Mouse (Mus musculus): ENCODE results near the gene Ambra1. TPM values are rescaled to one million over a fixed set of nuclear protein-coding genes. Genes with fewer than 3 reads are reported as not detected.

Gene Ambra1
- total RNA-seq, 2 experiments from 2014 or later, result 21.9 to 22.7 TPM

DNA sequence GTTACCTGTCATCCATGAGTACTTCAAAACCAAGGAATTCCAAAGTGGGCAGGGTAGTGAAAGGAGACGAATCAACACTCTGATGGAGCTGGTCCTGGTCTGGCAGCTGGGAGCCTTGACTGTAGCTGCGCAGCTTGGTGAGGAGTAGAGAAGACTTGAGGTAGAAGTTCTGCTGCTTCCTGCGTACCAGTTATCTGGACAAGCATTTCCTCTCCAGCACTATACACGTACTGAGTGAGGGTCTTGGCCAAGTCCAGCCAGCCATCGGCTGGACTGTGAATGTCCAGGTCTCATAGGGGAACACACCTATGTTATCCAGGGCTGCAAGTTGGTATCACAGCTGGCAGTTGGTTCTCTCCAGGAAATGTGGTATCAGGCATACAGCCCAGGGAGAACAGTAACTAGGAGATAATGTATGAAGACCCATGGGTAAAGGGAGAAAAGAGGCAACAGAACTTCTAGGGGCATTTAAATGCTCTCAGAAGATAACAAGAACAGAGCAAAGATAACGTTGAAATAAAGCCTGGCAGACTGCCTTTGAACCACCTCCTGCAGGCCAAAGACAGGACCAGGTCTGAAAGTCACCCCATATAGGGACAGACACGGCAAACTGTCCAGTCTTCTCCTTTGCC lies 186.5 kb downstream of the Ambra1 start:
- intact Hi-C loops (cut with DNase I), result no loop called here

DNA sequence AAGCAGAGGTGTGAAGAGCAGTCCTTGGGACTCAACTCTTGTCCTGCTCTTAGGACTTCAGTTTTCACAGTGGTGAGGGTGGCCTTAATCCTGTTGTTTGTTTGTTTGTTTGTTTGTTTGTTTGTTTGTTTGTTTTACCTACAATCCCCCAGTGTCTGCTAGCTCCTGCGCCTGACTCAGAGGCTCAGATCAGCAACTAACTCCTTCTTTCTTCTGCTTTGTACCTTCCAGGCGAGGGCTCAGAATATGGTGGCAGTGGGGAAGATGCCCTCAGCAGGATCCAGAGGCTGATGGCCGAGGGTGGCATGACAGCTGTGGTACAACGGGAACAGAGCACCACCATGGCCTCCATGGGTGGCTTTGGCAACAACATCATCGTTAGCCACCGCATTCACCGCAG lies 187.2 kb downstream of the Ambra1 start:
- intact Hi-C loops (cut with DNase I), result no loop called here
- no peak for DNase-seq

More for the DNA sequence above, 186.5 kb downstream of the Ambra1 start:
- DNase-seq, result no peak

DNA sequence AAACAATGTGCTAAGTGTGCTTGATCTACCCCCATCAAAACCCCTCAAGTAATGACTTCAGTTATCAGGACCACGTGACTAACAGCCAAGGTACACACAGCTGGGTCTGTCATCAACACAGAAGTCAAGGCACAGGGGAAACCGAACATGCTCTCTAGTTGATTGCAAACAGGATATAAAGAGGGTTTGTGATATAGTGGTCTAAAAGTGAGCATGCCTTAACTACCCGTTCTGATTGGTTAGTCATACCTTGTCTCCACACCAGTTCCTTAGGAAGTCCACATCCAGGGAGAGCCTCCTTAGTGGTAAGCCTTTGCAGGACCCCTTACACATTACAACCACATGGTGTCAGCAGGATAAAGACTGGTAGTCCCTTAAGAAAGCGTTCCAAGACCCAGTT lies 190.2 kb downstream of the Ambra1 start:
- no peak for DNase-seq
- intact Hi-C loops (cut with DNase I), result no loop called here

DNA sequence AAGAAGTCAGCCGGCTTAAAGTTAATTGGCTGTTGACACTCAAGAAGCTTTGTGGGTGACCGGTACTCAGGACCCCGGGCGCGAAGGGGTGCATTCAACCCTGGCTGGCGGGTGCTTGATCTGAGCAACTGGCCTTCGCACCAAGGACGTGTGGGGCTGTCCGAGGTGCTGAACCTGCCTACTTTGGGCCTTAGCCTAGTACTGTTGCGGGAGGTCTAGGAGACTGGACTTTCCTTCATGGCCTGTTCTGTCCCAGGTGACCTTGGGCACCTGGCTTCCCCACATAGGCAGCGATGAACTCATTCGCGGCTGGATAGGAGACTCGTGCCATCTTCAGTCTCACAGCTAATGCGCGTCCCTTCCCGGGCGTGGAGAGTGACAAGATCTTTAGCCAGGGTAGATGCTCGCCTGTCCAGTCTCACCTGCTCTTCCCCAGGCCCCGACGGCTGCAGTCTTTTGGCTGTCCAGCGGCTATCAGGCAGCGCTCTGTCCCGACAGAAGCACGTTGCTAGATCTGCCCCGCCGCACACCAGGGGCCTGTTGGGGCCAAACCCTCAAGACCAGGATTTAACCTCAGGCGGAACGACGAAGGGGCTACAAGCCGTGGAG lies 191.4 kb downstream of the Ambra1 start:
- DNase-seq, result peak; percentile 87 to 90
- intact Hi-C loops (cut with DNase I), result no loop called here

DNA sequence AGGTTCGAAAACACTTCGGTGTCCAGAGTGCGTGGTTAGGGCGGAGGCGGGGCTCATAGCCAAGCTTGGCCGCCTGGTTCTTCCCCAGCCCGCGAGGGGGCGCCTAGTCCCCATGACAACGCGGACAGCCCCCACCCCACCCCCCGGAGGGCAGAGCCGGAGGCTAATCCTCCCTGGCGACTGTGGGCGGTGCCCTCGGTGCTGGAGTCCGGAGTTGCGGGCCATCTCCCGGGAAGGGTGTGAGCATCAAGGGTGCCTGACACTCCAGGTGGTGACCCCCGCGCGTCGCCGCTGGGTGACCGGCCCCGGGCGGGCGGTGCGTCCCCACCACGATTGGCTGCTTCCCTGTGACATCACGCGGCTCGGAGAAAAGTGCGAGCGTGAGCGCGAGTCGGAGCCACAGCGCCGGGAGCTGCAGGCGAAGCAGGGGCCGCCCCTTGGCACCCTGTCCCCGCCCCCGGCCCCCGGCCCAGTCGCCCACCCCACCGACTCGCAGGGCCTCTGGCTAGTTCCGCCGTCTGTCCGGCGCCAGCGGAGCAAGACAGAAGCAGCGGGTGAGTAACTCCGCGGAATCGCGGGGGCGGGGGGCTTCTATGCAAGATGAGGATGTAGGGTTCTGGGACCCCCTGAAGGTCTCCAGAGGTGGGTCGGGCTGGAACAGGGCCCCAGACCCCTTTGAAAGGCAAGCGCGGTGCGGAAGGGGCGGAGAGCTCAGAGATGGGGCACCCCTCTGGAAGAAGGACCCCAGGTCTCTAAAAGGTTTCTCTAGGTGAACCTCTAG lies 192.0 kb downstream of the Ambra1 start:
- intact Hi-C loops (cut with DNase I), result no loop called here

DNA sequence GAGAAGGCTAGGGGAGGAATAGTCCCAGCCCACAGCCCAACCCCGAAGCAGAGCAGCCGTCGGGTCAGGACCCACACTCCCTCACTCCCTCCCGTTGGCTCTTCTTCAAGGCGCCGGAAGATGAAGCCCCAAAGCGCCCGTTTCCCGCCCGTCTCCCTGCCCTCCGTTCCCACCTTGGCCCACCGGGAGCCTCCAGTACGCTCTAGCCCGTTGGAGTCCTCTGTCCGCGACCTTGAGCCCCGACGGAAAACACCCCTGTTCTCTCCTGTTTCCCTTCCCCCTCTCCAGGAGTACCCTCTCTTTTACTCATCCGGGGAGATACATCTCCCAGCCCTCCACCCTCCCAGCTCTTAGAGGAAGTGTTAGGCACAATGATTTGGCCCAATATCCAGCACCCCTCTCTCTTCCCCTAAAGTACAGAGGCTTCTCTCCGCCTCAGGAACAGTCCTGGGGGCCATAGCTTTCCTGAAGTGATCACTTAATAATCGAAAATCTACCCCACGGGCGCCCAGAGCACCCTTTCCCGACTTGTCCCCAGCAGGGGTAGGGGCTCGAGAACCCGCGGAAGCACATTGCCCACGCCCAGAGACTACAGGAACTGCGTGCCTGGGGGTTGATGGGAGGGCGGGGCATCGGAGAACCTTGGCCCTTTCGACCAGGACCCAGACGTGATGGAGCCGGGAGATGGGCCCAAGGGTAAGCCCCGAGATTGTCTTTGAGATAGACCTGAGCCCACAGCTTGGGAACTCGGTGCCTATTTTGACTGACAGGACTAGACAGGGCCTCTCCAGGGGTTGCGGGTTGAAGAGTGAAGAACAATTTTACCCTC lies 192.9 kb downstream of the Ambra1 start:
- intact Hi-C loops (cut with DNase I), result no loop called here
- no peak for DNase-seq

More for the DNA sequence above, 192.0 kb downstream of the Ambra1 start:
- peak; percentile 49 to 65 for DNase-seq

DNA sequence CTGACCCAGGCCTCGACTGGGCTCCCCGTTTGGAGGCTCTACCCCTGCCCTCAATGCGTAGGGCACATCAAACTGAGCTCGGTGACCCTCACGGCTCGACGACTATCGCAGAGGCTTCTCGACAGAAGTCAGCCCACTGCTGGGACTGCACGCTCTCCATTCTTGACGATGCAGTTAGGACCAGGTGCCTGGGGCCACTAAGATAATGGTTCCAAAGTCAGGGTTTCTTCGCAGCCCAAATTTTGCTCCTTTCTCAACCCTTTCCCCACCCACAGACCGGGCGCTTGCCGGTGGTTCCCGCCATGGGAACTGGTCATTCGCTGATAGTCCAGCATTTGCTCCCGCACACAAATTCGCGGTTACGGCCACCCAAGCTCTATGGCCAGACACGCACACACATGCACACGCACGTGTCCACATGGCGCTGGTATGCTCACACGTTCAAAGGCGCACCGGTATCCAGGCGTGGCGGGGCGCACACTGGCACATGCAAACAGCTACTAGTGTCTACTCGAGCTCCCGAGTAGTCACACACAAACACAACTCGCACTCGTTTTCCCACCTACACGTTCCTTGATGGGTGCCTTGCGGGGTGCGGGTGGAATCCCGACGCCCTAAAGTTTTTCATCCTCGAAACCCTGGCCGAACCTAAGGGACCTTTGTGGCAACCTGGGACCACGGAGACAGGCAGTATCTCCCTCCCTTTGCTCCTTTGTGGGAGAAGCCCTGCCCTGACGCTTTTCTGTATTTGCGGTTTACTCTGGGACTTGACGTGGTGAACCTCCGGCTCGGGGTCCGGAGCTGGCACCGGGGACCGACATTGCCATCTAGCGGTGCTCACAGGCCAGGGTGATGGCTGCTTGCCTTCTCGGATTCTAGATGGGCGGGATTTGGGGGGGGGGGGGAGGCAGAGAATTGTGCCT lies 193.7 kb downstream of the Ambra1 start:
- intact Hi-C loops (cut with DNase I), result loop anchor here (1.0 kb wide), 1 partner anchor 144 kb away; no protein-coding TSS in a partner anchor
- peak; percentile 71 to 79 for DNase-seq

DNA sequence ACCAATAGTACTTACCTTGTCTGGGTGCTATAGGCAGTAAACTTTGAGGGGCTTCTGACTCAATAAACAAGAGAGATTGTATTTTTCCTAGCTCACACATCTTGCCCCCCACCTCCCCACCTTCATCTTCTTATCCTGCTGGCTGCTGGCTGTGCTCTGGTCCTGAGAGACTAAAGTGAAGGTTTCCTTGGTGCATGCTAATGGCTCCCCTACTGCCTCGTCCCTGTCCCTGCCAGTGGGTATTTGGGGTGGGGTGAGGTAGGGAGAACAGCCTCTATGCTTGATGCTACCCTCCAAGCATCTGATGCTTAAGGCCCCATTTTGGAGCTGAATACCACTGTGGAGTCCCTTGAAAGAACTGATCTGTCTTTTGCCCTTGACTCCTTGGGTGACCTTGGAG lies 194.8 kb downstream of the Ambra1 start:
- intact Hi-C loops (cut with DNase I), result loop anchor here (1.0 to 5.0 kb wide), 2 partner anchors 133 to 145 kb away; no protein-coding TSS in a partner anchor

DNA sequence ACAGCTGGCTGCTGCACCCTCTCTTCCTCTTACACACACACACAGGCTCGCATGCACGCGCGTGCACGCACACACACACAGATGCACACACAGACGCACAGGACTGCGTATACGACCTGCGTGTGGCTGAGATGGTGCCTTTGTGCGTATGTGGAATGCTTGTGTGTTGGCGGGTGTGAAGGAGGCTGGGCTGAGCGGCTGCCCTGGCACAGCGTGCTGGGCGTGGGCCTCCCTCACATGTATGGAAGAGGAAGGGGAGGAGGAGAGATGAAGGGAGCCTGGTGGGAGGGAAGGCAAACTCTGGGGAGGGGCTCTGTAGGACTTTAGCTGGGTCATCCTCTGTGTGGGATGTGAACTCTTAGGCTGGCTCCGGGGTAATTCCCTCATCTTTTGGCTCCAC lies 195.5 kb downstream of the Ambra1 start:
- DNase-seq, result no peak
- intact Hi-C loops (cut with DNase I), result loop anchor here (5.0 kb wide), 1 partner anchor 132 kb away; no protein-coding TSS in a partner anchor

More for the DNA sequence above, 194.8 kb downstream of the Ambra1 start:
- no peak for DNase-seq

DNA sequence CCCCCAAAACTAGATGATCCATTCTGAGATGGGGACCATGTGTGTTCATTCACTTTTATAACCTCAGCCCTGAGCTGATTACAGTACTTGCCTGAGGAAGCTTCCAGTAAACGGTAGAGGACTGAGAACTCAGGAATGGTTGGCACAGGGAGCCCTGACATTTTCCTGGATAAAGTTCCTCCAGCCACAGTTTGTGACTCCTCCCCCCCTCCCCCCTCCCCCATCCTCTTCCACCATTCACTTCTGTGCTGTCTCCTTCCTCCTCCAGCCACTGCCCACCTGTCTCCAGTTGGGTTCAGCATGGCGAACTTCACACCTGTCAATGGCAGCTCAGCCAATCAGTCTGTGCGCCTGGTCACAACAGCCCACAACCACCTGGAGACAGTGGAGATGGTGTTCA lies 197.0 kb downstream of the Ambra1 start, which contains the start of gene Chrm4:
Gene Chrm4, plus strand, starts transcription at position 301 of the 400 bp plus-strand sequence.
- intact Hi-C loops (cut with DNase I), result loop anchor here (5.0 kb wide), 1 partner anchor 130 kb away; no protein-coding TSS in a partner anchor
- no peak for DNase-seq

DNA sequence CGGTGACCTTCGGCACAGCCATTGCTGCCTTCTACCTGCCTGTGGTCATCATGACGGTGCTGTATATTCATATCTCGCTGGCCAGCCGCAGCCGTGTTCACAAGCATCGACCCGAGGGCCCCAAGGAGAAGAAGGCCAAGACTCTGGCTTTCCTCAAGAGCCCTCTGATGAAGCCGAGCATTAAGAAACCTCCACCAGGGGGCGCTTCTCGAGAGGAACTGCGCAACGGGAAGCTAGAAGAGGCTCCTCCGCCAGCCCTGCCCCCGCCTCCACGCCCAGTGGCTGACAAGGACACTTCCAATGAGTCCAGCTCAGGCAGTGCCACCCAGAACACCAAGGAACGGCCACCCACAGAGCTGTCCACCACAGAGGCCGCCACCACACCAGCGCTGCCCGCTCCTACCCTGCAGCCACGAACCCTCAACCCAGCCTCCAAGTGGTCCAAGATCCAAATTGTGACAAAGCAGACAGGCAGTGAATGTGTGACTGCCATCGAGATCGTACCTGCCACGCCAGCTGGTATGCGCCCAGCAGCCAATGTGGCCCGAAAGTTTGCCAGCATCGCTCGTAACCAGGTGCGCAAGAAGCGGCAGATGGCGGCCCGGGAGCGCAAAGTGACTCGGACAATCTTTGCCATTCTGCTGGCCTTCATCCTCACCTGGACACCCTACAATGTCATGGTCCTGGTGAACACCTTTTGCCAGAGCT lies 198.0 kb downstream of the Ambra1 start:
- DNase-seq, result peak; percentile 72 to 87
- intact Hi-C loops (cut with DNase I), result loop anchor here (5.0 kb wide), 1 partner anchor 129 kb away; no protein-coding TSS in a partner anchor

DNA sequence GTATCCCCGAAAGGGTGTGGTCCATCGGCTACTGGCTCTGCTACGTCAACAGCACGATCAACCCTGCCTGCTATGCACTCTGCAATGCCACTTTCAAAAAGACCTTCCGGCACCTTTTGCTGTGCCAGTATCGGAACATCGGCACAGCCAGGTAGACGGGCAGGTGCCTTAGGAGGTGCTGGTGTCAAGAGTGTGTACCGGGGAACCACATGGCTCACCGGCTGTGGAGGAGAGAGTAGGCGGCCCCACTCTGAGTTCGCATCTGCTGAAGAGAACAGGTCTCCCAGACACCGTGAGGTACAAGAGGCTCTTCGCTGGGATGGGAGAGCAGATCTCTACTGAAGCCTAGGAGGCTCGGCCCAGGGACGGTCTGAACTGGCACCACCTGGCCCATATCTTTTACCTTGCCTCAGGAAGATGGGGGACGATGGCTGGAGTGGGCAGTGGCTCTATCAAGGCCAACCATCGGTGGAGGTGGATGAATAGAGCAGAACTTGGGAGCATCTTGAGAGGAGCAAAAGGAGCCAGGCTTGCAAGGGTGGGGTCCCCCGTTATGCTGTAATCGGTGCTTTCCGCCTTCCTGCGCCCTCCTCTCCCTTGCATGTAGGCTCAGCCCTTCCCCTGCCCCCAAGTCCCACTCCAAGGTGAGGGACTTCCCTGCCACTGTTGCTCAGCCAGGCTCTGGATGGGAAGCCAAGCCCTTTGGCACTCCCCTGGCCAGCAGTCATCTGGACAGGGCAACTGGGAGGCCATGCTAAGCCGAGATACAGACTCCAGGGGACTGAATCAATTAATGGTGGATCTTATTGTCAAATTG lies 198.8 kb downstream of the Ambra1 start:
- intact Hi-C loops (cut with DNase I), result loop anchor here (5.0 kb wide), 1 partner anchor 129 kb away; no protein-coding TSS in a partner anchor
- DNase-seq, result no peak

DNA sequence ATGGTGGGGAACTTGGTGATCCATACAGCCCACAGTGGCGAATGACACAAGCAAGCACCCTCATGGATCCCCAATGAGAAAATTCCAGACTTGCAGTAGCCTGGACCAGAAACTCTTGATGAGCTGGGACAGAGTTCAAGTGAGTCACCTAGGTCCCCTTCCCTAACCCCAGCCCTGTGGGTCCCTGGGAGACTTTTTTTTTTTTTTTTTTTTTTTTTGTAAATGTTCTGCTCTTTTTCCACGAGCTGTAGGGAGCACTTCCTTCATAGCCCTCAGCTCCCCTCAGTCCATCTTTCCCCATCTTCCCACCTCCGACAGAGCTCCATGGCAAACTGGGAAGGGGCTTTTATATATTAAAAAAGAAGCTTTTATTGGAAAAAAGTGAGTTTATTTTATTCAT lies 199.5 kb downstream of the Ambra1 start:
- no peak for DNase-seq
- intact Hi-C loops (cut with DNase I), result loop anchor here (5.0 kb wide), 1 partner anchor 128 kb away; no protein-coding TSS in a partner anchor

DNA sequence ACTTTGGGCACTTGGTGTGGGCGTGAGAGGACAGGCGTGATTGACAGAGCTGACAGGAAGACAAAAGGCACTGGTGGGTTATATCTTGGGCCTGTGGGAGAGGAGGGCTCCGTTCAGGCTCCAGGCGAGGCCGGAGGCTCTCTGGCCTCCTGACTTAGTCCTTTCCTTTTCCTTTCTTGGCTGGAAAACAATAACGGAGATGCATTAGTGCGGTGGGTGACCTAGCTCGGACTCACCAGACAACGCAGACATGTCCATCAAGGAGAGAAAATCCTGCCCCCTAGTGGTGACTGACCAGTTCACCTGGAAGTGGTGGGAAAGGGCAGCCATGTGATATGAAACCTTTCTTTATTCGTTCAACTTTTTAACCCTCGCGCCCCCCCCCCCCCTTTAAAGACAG lies 200.0 kb downstream of the Ambra1 start:
- intact Hi-C loops (cut with DNase I), result loop anchor here (5.0 kb wide), 1 partner anchor 127 kb away; no protein-coding TSS in a partner anchor
- DNase-seq, result peak; percentile 68 to 85

DNA sequence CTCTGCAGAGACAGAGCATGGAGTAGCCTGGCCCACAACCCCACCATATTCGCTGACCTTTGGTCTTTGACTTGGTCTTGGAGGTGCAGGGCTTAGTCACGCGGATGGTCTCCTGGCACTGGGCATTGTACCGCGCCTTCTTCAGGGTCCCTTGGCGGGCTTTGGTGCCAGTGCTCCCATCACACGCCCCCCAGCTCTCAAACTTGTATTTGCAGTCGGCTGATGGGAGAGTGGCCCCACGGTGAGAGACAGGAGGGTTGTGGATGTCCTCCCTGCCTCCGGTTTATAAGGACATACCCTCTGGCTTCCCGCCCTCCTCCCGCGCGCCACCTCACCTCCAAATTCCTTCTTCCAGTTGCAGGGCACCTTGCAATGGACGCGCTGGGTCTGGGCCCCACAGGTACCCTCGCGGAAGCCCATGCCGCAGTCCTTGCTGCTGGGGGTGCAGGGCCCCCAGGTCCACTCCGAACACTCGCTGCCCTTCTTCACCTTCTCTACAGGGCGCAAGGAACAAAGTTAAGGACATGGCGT lies 200.9 kb downstream of the Ambra1 start:
- intact Hi-C loops (cut with DNase I), result no loop called here
- no peak for DNase-seq

DNA sequence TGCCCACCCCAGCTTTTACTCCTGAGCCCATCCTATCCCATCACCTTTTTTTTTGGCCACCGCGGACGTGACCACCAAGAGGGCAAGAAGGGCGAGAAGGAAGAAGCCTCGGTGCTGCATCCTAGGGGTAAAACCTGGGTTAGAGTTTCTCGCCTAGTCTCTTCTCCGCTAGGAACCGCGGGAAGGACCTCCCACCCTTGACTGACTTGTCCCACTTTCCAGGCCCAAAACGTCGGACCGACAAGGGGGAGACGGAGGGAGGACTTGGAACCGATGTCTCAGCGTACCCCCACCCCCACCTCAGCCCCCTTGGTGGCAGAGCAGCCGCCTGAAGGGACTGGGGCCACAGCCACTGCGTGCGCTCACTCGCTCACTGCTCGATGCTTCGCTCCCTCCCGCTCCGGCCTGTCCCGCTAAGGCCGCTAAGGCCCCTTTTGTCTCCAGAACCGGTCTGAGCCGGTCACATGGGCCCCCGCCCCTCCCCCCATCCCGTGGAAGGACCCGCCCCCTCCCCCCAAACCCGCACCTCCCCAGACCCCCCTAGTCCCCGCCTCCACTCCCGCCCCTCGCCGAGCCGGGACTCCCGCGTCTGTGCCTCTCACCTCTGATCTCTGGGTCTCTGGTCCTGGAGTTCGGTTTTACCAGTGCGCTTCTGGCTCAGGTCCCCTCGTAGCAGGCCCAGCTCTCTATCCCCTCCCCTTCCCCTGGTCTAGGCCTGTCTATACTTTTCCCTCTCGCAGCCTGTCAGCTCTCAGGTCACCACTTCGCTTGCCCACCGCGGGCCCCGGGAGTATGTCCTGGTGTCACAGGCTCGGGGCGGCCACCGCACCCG lies 201.6 kb downstream of the Ambra1 start:
- intact Hi-C loops (cut with DNase I), result no loop called here
- peak; percentile 58 to 64 for DNase-seq

All from heart, postnatal 10 days (tissue).